Mouse (Mus musculus) stomach, embryonic 15.5 days (tissue): ENCODE measurements around the gene Rin2. TPM values are rescaled to one million over a fixed set of nuclear protein-coding genes. Genes with fewer than 3 reads are reported as not detected.

Experiments
- ATAC-seq: fragments of 200-750 bp; cut with Nextera tagmentation; 2 replicates; pipeline ENCODE4 v1.8.0; 2017; ENCODE audit warnings: low read depth, moderate number of reproducible peaks, moderate TSS enrichment; ENCODE audit not compliant: insufficient read depth, low FRiP score
- H3K27ac ChIP-seq: fragments of 300-500 bp; sonication (generic); 2 replicates; pipeline ENCODE4 v1.5.1; 2015; ENCODE audit warnings: mild to moderate bottlenecking, inconsistent platforms
- H3K27me3 ChIP-seq: fragments of 300-500 bp; sonication (generic); replicated peaks from 2 replicates; pipeline ENCODE4 v1.6.1; 2015; ENCODE audit warnings: inconsistent platforms
- H3K36me3 ChIP-seq: fragments of 300-500 bp; sonication (generic); 2 replicates; pipeline ENCODE4 v1.6.1; 2015; ENCODE audit warnings: inconsistent platforms
- H3K4me1 ChIP-seq: fragments of 300-500 bp; sonication (generic); 2 replicates; pipeline ENCODE4 v1.6.1; 2015; ENCODE audit warnings: inconsistent platforms
- H3K4me2 ChIP-seq: fragments of 300-500 bp; sonication (generic); 2 replicates; pipeline ENCODE4 v1.6.1; 2015; ENCODE audit warnings: mild to moderate bottlenecking, inconsistent platforms
- H3K4me3 ChIP-seq: fragments of 300-500 bp; sonication (generic); replicated peaks from 2 replicates; pipeline ENCODE4 v1.5.1; 2015; ENCODE audit warnings: inconsistent platforms
- H3K9ac ChIP-seq: fragments of 300-500 bp; sonication (generic); 2 replicates; pipeline ENCODE4 v1.6.1; 2015; ENCODE audit warnings: inconsistent platforms
- H3K9me3 ChIP-seq: fragments of 300-500 bp; sonication (generic); 2 replicates; pipeline ENCODE4 v1.6.1; 2016; ENCODE audit warnings: inconsistent platforms
- WGBS: fragments of 180-500 bp; shearing (Covaris S2); methylation state at CpG from one replicate; pipeline ENCODE4 v1.1.7; 2015; 5-methylcytosine and 5-hydroxymethylcytosine counted together
- polyA plus RNA-seq: library from polyadenylated mRNA; unstranded; fragments of >200 nt; fragmentation: Nextera tagmentation; extraction: Ambion mirVana; gene quantifications from 2 replicates; pipeline ENCODE4 v1.2.1, GENCODE M21; 2015

The Rin2 gene
- polyA plus RNA-seq, 1 experiment from 2014 or later: 32.8 TPM

DNA sequence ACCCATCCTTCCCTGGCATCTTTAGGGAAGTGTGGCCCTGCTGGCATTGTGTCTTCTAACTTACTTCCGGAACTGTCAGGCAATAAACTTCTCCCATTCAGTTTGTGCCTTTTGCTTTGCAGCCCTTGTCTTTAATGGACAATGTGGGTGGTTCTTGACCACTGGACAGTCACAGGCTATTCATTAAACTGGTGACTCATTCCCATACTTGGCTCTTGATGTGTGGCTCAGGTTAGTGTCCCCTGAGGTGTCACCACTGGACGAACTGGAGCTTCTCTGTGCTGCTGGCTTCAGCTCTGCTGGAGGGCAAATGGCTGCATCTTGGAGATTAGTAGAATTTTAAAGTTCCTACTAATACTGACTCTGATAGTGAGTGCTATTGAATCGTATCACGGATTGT is 11.0 kb downstream of the Rin2 start:
- 89% methylated on average over 4 of the region's 4 CpGs for WGBS
- peaks cover 11% of the 10 kb centered on the region for H3K4me1 ChIP-seq
- no peaks in the 10 kb centered on the region for H3K36me3 ChIP-seq
- no peak overlapping the region for H3K4me2 ChIP-seq
- H3K9ac ChIP-seq: no peak overlapping the region
- H3K4me3 ChIP-seq: no peak overlapping the region
- no peaks in the 10 kb centered on the region for H3K27me3 ChIP-seq
- ATAC-seq: no peak
- H3K27ac ChIP-seq: no peak overlapping the region
- H3K9me3 ChIP-seq: no peaks in the 10 kb centered on the region

DNA sequence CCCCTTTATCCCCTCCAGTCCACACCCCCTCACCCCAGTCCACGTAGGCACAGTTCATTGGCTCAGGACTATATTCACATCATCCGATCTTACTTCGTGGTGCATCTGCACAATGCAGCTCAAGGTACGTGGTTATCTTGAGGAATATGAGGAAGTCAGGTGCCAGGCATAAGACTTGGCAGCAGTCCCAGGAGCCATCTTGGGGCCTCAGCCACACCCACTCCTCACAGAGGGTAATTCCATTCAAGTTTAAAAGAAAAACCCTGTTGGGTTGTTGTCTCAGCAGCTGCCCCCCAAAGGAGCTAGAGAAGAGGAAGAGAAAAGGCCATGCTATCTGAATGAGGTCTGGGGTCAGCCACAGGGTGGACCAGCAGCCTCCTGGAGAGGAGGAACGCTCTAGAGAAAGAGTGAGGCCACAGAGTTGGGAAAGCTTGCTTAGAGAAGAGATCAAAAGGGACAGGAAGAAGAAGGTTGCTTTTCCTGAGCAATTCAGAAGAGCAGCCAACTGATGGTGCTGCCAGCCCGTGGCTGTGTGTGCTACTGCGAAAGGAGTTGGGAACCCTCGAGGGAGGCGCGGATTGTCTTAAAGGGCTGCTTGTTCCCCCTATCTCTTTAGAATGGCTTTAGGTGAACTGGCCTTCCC is 16.5 kb downstream of the Rin2 start:
- no peak for ATAC-seq
- Histone ChIP-seq H3K4me3 (no peak overlapping the region), H3K4me2 (no peak overlapping the region), H3K36me3 (no peaks in the 10 kb centered on the region), H3K9me3 (no peaks in the 10 kb centered on the region), H3K27me3 (no peaks in the 10 kb centered on the region), H3K4me1 (0 out of 2 replicates have a peak, but pooled peaks cover 3% of the 10 kb centered on the region), H3K27ac (no peak overlapping the region), H3K9ac (no peak overlapping the region)
- 81% methylated on average over 10 of the region's 10 CpGs for WGBS

DNA sequence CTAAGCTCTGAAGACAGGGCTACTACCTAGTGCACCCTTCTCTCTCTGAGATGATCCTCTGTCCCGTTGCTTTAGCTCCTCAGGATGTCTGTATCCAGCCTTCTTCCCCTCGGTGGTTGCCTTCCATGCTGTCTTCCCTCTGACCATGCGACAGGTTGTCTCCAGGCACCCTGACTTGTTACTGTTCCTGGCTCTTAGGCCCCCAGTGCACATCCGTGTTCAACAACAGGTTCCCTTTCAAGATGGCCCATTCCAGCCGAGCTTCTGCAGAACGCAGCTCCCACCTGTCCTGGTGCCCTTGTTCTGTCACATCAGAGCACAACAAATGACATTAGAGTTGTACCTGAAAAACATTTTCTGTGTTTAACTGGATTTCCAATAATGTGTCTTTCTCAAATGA is 22.1 kb downstream of the Rin2 start:
- H3K4me2 ChIP-seq: no peak overlapping the region
- ATAC-seq: no peak
- WGBS: 83% methylated on average over 6 of the region's 6 CpGs

DNA sequence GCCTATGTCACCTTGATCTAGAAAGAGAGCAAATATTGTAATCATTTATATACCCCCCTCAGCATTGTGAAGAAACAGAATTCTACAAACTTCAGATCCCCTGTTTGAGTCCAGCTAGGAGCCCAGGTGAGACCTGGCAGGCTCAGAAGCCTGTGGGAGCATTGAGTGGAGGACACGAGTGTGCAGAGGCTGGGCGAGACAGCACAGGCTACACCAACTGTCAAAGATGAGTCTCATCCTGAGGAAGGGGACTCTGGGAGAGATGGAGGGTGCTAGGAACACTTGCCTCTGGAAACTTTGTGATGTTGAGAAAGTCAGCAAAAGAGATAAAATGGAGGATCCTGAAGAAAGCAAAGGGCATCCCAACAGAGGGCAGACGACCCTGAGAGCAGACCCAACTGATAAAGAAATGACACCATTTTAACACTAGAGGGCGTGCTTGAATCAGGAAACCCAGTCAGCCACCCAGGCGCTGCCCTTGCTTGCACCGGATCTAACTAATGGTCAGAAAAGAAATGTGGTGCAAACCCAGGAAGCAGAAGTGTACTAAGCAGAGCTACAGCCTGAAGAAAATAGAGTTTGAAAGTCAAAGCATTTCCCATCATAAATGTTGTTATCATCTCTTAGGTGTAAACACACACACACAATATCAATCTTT is 24.5 kb downstream of the Rin2 start:
- ATAC-seq: peak; percentile 22; the same call in 1 of the 2 replicates
- Histone ChIP-seq H3K4me1 (no peaks in the 10 kb centered on the region), H3K9ac (no peak overlapping the region), H3K9me3 (no peaks in the 10 kb centered on the region), H3K4me2 (no peak overlapping the region), H3K4me3 (no peak overlapping the region), H3K36me3 (no peaks in the 10 kb centered on the region), H3K27me3 (no peaks in the 10 kb centered on the region), H3K27ac (no peak overlapping the region)
- WGBS: 32% methylated on average over 6 of the region's 6 CpGs

More for the DNA sequence above, 22.1 kb downstream of the Rin2 start:
- H3K9me3 ChIP-seq: no peaks in the 10 kb centered on the region
- no peak overlapping the region for H3K9ac ChIP-seq
- no peaks in the 10 kb centered on the region for H3K27me3 ChIP-seq
- no peak overlapping the region for H3K27ac ChIP-seq
- H3K4me1 ChIP-seq: no peaks in the 10 kb centered on the region
- H3K4me3 ChIP-seq: no peak overlapping the region
- no peaks in the 10 kb centered on the region for H3K36me3 ChIP-seq

DNA sequence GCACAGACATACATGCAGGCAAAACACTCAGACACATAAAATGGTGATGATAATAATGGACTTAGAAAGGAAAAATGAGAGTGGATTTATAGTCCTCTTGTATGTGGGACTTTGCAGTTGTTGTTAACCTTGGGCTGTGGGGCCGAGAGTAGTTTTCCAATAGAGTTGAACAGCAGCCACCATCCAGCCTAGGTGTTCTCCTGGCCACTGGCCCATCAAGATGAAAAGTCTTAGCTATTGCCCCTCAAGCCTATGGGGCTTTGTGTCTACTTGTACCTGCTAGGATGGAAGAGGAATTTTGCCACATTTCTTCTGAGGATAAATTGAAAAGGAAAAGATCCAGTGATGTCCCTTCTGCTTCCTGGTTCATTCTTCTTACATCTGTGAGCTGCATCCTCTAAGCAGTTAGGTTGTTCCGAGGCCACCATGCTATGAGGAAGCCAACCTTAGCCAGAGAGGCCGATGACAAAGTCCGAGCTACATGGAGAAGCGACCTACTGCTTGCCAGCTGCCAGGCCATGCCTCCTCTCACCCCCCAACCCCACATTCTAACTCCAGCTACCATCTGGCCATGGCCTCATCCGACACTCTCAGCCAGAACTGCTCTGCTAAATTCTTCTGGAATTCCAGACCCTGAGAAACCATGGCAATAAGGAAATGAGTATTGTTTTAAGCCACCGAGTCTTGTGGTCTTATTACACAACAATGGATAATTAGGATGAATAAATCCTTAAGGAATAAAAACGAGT is 25.4 kb downstream of the Rin2 start:
- ATAC-seq: no peak
- Histone ChIP-seq H3K36me3 (no peaks in the 10 kb centered on the region), H3K4me2 (no peak overlapping the region), H3K27ac (no peak overlapping the region), H3K27me3 (no peaks in the 10 kb centered on the region), H3K9me3 (no peaks in the 10 kb centered on the region), H3K4me3 (no peak overlapping the region), H3K9ac (no peak overlapping the region), H3K4me1 (no peaks in the 10 kb centered on the region)
- WGBS: 72% methylated on average over 8 of the region's 8 CpGs

DNA sequence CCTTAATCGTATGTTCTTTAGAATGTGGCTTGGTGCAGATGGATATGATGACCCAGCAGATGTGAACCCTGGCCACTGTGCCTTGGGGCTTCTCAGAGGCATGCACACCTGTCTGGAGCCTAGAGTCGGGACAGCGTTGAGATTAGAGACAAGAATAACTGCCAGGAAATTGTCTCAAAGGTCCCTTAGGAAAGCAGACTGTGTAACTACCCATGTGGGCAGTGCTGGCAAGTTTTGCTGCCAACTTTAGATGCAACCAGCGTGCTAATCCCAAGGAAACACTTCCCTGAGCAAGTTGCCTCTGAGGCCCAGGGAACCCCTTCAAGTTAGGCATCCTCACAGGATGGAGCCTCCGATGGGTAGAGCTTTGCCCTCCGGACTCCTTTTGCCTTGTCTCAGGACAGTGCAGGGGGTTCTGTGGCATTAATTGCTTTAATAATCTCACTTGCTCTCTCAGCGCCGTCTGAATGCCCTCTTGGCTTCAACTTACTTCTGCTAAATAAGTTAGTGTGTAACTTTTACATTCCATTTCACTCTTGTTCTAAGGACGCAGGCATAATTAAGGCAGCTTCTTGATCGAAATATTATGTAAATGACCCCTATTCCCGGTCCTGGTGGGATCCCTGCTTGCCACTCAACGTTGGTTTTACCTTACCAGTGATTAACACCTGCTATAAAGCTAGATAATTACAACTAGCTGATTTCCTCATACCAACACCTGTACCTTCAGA is 26.8 kb downstream of the Rin2 start:
- Histone ChIP-seq H3K27ac (no peak overlapping the region), H3K4me2 (no peak overlapping the region), H3K27me3 (no peaks in the 10 kb centered on the region), H3K4me1 (no peaks in the 10 kb centered on the region), H3K9me3 (no peaks in the 10 kb centered on the region), H3K36me3 (no peaks in the 10 kb centered on the region), H3K9ac (no peak overlapping the region), H3K4me3 (no peak overlapping the region)
- 85% methylated on average over 12 of the region's 12 CpGs for WGBS
- ATAC-seq: no peak

DNA sequence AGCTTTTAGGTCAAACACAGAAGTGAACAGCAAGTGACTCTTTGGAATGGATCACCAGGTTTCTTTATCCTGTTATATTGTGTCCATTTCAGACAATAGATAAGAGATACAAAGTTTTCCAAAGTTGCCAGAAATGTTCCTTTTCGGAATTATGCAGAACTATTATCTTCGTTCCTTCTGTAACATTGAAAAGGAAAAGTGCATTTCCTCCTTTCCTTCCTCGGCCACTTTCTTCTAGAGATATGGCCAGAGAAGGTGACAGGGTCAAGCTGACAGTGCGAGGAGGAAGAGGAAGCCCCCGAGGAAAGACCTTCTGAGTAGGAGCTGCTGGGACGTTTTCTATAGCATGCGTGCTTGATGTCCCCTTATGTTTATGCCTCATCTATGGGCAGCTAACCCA is 29.7 kb downstream of the Rin2 start:
- Histone ChIP-seq H3K4me1 (no peaks in the 10 kb centered on the region), H3K9me3 (no peaks in the 10 kb centered on the region), H3K27me3 (no peaks in the 10 kb centered on the region), H3K36me3 (no peaks in the 10 kb centered on the region), H3K4me2 (no peak overlapping the region), H3K4me3 (no peak overlapping the region), H3K9ac (no peak overlapping the region), H3K27ac (no peak overlapping the region)
- WGBS: 76% methylated on average over 7 of the region's 7 CpGs
- ATAC-seq: no peak

DNA sequence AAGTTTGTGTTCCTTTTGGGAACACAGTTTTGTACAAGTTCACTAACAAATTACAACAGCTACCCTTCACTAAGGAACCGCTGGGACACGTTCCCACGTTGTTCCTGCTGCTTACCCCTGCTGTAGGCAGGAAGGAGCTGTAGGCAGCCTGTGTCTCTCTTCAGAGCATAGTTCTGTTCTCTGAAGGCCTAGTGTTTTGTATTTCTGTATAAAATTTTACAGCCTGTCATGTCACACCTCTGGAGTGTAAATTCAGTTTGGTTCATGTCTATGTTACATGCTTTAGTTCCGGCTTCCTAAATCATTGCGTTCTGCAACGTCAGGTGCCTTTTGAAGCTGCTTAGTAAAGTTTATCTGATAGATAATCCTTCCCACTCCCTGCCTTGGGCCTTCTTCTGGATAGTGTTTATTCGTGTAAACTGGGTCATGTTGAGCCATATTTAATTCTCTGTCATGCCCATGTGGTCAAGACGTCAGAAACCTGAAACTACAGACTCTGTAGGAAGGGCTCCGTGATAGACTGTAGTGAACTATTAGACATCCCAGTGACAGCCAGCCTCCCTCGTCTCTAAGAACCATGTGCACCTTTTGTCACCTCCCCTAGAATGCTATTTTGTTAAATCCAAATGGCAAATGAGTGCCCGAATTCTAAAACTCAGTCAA is 34.8 kb downstream of the Rin2 start:
- no peaks in the 10 kb centered on the region for H3K27me3 ChIP-seq
- H3K9me3 ChIP-seq: no peaks in the 10 kb centered on the region
- no peak overlapping the region for H3K9ac ChIP-seq
- ATAC-seq: no peak
- no peak overlapping the region for H3K4me3 ChIP-seq
- no peak overlapping the region for H3K4me2 ChIP-seq
- 53% methylated on average over 11 of the region's 11 CpGs for WGBS
- H3K36me3 ChIP-seq: no peaks in the 10 kb centered on the region; the same call in 1 of the 2 replicates
- H3K4me1 ChIP-seq: no peaks in the 10 kb centered on the region
- H3K27ac ChIP-seq: no peak overlapping the region

DNA sequence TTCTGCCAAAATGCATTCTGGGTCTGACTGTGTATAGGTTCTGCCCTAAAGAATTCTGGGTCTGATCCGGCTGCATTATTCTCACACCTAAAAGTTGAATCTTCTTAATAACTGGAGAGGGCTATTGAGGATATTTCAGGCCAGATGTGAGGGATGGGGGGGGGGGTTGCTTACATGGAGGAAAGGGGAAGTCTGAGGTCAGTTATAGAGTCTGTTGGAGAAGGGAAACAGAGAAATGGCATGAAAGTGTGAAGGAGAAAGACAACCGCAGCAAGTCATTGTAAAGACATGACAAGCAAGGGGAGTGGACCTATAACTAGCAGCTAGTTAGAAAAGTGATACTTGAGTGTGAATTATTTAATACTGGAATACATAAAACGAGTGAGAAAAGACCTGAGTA is 36.5 kb downstream of the Rin2 start:
- Histone ChIP-seq H3K4me3 (no peak overlapping the region), H3K4me1 (no peaks in the 10 kb centered on the region), H3K36me3 (no peaks in the 10 kb centered on the region; the same call in 1 of the 2 replicates), H3K9ac (no peak overlapping the region), H3K27me3 (no peaks in the 10 kb centered on the region), H3K27ac (no peak overlapping the region), H3K9me3 (no peaks in the 10 kb centered on the region), H3K4me2 (no peak overlapping the region)
- ATAC-seq: no peak
- WGBS: 64% methylated on average over 3 of the region's 3 CpGs

DNA sequence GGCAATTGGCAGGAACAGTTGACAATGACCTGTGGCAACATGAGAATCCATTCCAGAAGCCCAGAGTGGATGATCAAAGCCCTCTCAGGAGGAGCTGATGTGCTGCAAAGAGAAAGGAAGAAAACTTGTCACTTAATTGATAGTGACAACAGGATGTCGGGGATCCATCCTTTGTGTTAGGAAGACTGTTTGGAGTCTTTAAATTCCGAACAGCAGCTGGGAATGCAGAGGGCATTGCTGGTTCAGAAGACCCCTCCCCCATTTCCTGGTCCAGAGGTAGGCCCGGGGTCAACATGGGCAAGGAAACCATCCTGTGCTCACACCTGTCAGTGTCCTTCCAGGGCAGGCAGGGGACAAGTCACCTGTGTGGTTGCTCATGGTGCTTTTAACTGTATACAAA is 37.0 kb downstream of the Rin2 start:
- Histone ChIP-seq H3K27ac (no peak overlapping the region), H3K4me3 (no peak overlapping the region), H3K9ac (no peak overlapping the region), H3K4me2 (no peak overlapping the region), H3K9me3 (no peaks in the 10 kb centered on the region), H3K27me3 (no peaks in the 10 kb centered on the region), H3K4me1 (no peaks in the 10 kb centered on the region), H3K36me3 (no peaks in the 10 kb centered on the region; the same call in 1 of the 2 replicates)
- 27% methylated on average over 3 of the region's 3 CpGs for WGBS
- ATAC-seq: no peak

DNA sequence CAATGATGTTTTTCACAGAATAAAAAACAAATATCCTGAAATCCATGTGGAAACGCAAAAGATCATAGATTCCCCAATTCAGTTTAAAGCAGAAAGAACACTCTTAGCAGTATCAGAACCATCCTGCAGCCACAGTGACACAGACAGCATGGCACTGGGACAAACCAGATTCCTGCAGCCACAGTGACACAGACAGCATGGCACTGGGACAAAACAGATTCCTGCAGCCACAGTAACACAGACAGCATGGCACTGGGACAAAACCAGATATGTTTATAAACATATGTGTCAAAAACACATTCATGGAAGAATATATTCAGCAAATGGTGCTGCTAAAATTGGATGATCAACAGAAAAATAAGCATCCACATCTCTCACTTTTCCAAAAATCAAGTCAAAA is 42.5 kb downstream of the Rin2 start:
- H3K9me3 ChIP-seq: no peaks in the 10 kb centered on the region
- no peak overlapping the region for H3K4me3 ChIP-seq
- ATAC-seq: no peak
- no peak overlapping the region for H3K27ac ChIP-seq
- no peaks in the 10 kb centered on the region for H3K27me3 ChIP-seq
- WGBS: 94% methylated on average over 1 of the region's 1 CpGs
- no peaks in the 10 kb centered on the region; the same call in 1 of the 2 replicates for H3K36me3 ChIP-seq
- no peak overlapping the region for H3K9ac ChIP-seq
- H3K4me1 ChIP-seq: no peaks in the 10 kb centered on the region
- no peak overlapping the region for H3K4me2 ChIP-seq
